Mouse (Mus musculus) cerebellum, adult (tissue): ENCODE data around the gene Scgb2b19.
"Not testable (repeated sequence)": the region's sequence is repeated elsewhere in the genome, so short reads cannot be mapped to it uniquely, and the experiment has no call there.

Experiments used
- ATAC-seq: cut with Nextera tagmentation; 2 replicates; pipeline ENCODE4 v1.9.2; 2017; ENCODE audit warnings: mild to moderate bottlenecking, moderate library complexity, mixed read lengths; ENCODE audit not compliant: insufficient number of reproducible peaks, low FRiP score, low TSS enrichment

The Scgb2b19 gene

DNA sequence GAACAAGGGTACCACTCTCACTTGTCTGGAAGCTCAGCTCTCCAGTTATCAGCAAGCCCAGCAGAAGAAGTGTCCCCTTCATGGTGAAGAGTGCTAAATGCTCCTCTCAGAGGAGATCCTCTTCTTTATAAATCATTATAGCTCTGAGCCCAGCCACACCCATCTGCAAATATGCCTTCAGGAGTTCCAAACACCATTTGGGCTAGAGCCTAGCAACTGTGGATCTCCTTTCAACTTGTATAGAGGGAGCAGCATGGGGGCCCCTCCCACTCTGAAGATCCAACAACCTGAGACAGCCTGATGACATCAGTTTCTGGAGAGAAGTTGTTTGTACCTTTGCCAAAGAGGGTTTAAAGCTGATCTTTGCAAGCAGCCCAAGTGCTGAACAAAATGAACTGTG lies at the start of gene Scgb2b19:
Scgb2b19 (minus strand) TSS at position 101 of the 400 bp plus-strand sequence.
- ATAC-seq = not testable (repeated sequence)

DNA sequence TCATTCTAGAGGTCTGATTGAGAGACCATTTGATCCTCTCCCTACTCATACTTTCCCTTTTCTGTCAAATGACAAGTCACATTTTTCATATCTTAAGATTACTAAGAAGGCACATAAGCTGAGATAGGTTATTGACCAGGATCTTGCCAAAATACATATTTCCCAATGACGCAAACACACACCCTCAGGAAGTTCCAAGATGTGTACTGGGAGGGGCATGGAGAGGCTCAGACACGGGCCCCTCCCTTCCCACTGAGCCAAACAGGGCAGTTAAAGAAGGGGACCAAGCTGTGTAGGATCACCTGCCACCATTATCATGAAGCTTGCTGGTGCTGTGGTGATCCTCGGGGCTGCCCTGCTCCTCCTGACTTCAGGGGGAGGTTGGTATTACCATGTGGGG lies 6.9 kb upstream of the Scgb2b19 start, which contains the start of gene Scgb1b19:
Scgb1b19 (plus strand) TSS at position 301 of the 400 bp plus-strand sequence.
- not testable (repeated sequence) for ATAC-seq
